Mouse (Mus musculus): Measurements from ENCODE around the gene Il11ra1. TPM values are rescaled to one million over a fixed set of nuclear protein-coding genes. Genes with fewer than 3 reads are reported as not detected.
A peak's percentile ranks its signal among the peaks of the same experiment; 100 is the strongest.

Il11ra1 gene
- total RNA-seq, 2 experiments from 2014 or later = 39.1 to 43.3 TPM

- TF ChIP-seq CTCF (conservative IDR thresholded peaks at IDR 0.05) = peak; percentile 94
- peak in 1 of 2 experiments; percentile 66 for DNase-seq (ENCODE audit: low spot score in 2 of 2)
- H3K27ac ChIP-seq = no peak overlapping the region; the same call in 1 of the 2 replicates
- no peak overlapping the region for H3K4me3 ChIP-seq
These were observed 8.5 kb downstream of the Il11ra1 start for GRCm38 (mm10) chr4:41708192-41708745.

- peak; percentile 62 for TF ChIP-seq CTCF (conservative IDR thresholded peaks at IDR 0.05)
These were observed 10.4 kb downstream of the Il11ra1 start for GRCm38 (mm10) chr4:41710229-41710628.

GRCm38 (mm10) chr4:41711705-41712375, 12.1 kb downstream of the Il11ra1 start:
- DNase-seq (ENCODE audit: low spot score in 2 of 2) = no peak
- peak overlapping the region; percentile 98 for H3K4me3 ChIP-seq
- H3K27ac ChIP-seq = peak overlapping the region; percentile 97; the same call in 1 of the 2 replicates
- no peak for TF ChIP-seq CTCF (conservative IDR thresholded peaks at IDR 0.05)

More at GRCm38 (mm10) chr4:41710229-41710628, 10.4 kb downstream of the Il11ra1 start:
- no peak for DNase-seq (ENCODE audit: low spot score in 2 of 2)
- H3K27ac ChIP-seq = no peak overlapping the region
- H3K4me3 ChIP-seq = no peak overlapping the region

GRCm38 (mm10) chr4:41712421-41713196, 12.8 kb downstream of the Il11ra1 start:
- Histone ChIP-seq H3K27ac (peak overlapping the region; percentile 97), H3K4me3 (peak overlapping the region; percentile 98)
- DNase-seq (ENCODE audit: low spot score in 2 of 2) = no peak
- no peak for TF ChIP-seq CTCF (conservative IDR thresholded peaks at IDR 0.05)

GRCm38 (mm10) chr4:41713197-41714067, 13.6 kb downstream of the Il11ra1 start, which contains the start of gene Rpp25l:
TSS of gene Rpp25l (minus strand) at chr4:41713534.
- Histone ChIP-seq H3K4me3 (peak within 1 kb of the TSS; percentile 98), H3K27ac (peak within 1 kb of the TSS; percentile 97)
- peak; percentile 59 for TF ChIP-seq CTCF (conservative IDR thresholded peaks at IDR 0.05)
- peak; percentile 54 to 82 for DNase-seq (ENCODE audit: low spot score in 2 of 2)

GRCm38 (mm10) chr4:41714276-41714675, 14.5 kb downstream of the Il11ra1 start:
- DNase-seq (ENCODE audit: low spot score in 2 of 2) = peak; percentile 73 to 79
- Histone ChIP-seq H3K4me3 (peak overlapping the region; percentile 98), H3K27ac (peak overlapping the region; percentile 8; the same call in 1 of the 2 replicates)
- TF ChIP-seq CTCF (conservative IDR thresholded peaks at IDR 0.05) = peak; percentile 90

- no peak overlapping the region for H3K4me3 ChIP-seq
- peak overlapping the region; percentile 8; the same call in 1 of the 2 replicates for H3K27ac ChIP-seq
- no peak for DNase-seq (ENCODE audit: low spot score in 2 of 2)
- no peak for TF ChIP-seq CTCF (conservative IDR thresholded peaks at IDR 0.05)
These were observed 15.3 kb downstream of the Il11ra1 start for GRCm38 (mm10) chr4:41715082-41715481.

- peak in 1 of 2 experiments; percentile 71 for DNase-seq (ENCODE audit: low spot score in 2 of 2)
- no peak overlapping the region for H3K4me3 ChIP-seq
- no peak overlapping the region for H3K27ac ChIP-seq
- TF ChIP-seq CTCF (conservative IDR thresholded peaks at IDR 0.05) = peak; percentile 83
These were observed 15.8 kb downstream of the Il11ra1 start for GRCm38 (mm10) chr4:41715596-41715995.

GRCm38 (mm10) chr4:41716834-41717233, 17.0 kb downstream of the Il11ra1 start:
- Histone ChIP-seq H3K4me3 (no peak overlapping the region), H3K27ac (no peak overlapping the region)
- DNase-seq (ENCODE audit: low spot score in 2 of 2) = no peak
- TF ChIP-seq CTCF (conservative IDR thresholded peaks at IDR 0.05) = no peak

- peak within 1 kb of the TSS; percentile 85 for H3K4me3 ChIP-seq
- H3K27ac ChIP-seq = peak within 1 kb of the TSS; percentile 78
- peak; percentile 92 to 97 for DNase-seq (ENCODE audit: low spot score in 2 of 2)
- TF ChIP-seq CTCF (conservative IDR thresholded peaks at IDR 0.05) = no peak
These were observed 23.1 kb downstream of the Il11ra1 start, which contains the start of gene Dctn3 for GRCm38 (mm10) chr4:41722918-41723351. TSS of gene Dctn3 (minus strand) at chr4:41723170.

GRCm38 (mm10) chr4:41726826-41727621, 27.2 kb downstream of the Il11ra1 start:
- no peak for TF ChIP-seq CTCF (conservative IDR thresholded peaks at IDR 0.05)
- DNase-seq (ENCODE audit: low spot score in 2 of 2) = no peak
- Histone ChIP-seq H3K27ac (no peak overlapping the region), H3K4me3 (no peak overlapping the region)

Data from layer of hippocampus, adult 2 months (tissue).